22 mouse cellular contexts compared by ENCODE assay signal in genomic region chr16:57132326-57132725, GRCm38 (mm10). TPM values are rescaled to one million over a fixed set of nuclear protein-coding genes. Genes with fewer than 3 reads are reported as not detected.
A peak's percentile ranks its signal among the peaks of the same experiment; 100 is the strongest.
DNase-seq lines count a peak whose midpoint lies in the region; ATAC-seq and TF ChIP-seq lines count a peak whose summit lies in the region.
"Had no signal": no experiment of that assay in that cellular context is flagged by ENCODE, and none has a peak within 500 bp of the region (broad histone marks: within the 10 kb centered on the region; RNA-seq: fewer than 3 reads in every experiment).

No protein-coding gene starts in this region.

- H3K36me3 ChIP-seq in liver, adult 2 months (ENCODE audit: control insufficient read depth, insufficient read depth, low read length), result peaks cover 30% of the 10 kb centered on the region
- peaks cover 48% of the 10 kb centered on the region for H3K36me3 ChIP-seq in liver, embryonic 12.5 days

- no peak overlapping the region for H3K4me2 ChIP-seq in liver, embryonic 12.5 days
- H3K4me2 ChIP-seq: embryonic facial prominence, embryonic 12.5 days; forebrain, embryonic 12.5 days had no signal

- no peak for TF ChIP-seq POLR2A in liver, adult 2 months (IDR thresholded peaks at IDR 0.05; ENCODE audit: extremely low read depth, insufficient read depth, low read length)

- H3K9me3 ChIP-seq in liver, embryonic 12.5 days (replicated peaks), result no peaks in the 10 kb centered on the region
- H3K9me3 ChIP-seq: embryonic facial prominence, embryonic 10.5 days; embryonic facial prominence, embryonic 12.5 days; forebrain, embryonic 10.5 days; forebrain, embryonic 12.5 days had no signal

- H3K79me2 ChIP-seq in liver, adult 2 months (ENCODE audit: control insufficient read depth, insufficient read depth, low read length), result peaks cover 21% of the 10 kb centered on the region; the same call in 1 of the 2 replicates

- H3K4me1 ChIP-seq in liver, adult 2 months (ENCODE audit: control insufficient read depth, insufficient read depth, low read length), result peaks cover 29% of the 10 kb centered on the region
- peaks cover 18% of the 10 kb centered on the region for H3K4me1 ChIP-seq in liver, embryonic 12.5 days
- H3K4me1 ChIP-seq: embryonic facial prominence, embryonic 12.5 days had no signal

- 4% methylated on average over 1 of the region's 1 CpGs for WGBS in liver, adult 2 months
- WGBS in liver, embryonic 12.5 days (ENCODE audit: insufficient replicate concordance), result 38% methylated on average over 1 of the region's 1 CpGs

- no peak for ATAC-seq in liver, embryonic 12.5 days
- ATAC-seq in megakaryocyte, adult 5-6 weeks (ENCODE audit: poor library complexity, severe bottlenecking), result peak; percentile 85
- ATAC-seq: forebrain, embryonic 14.5 days; forebrain, embryonic 16.5 days had no signal

- no peak overlapping the region for H3K4me3 ChIP-seq in liver, adult 2 months (ENCODE audit: insufficient read depth, low read depth, low read length)
- H3K4me3 ChIP-seq in liver, embryonic 12.5 days, result no peak overlapping the region
- H3K4me3 ChIP-seq: embryonic facial prominence, embryonic 10.5 days; embryonic facial prominence, embryonic 12.5 days; forebrain, embryonic 10.5 days; forebrain, embryonic 12.5 days had no signal

- no peak for TF ChIP-seq CTCF in liver, adult 2 months (IDR thresholded peaks at IDR 0.05; ENCODE audit: low read depth, low read length)

- no peak overlapping the region for H3K9ac ChIP-seq in liver, adult 2 months (ENCODE audit: low read depth, low read length)
- H3K9ac ChIP-seq in liver, embryonic 12.5 days, result no peak overlapping the region
- H3K9ac ChIP-seq: embryonic facial prominence, embryonic 12.5 days; forebrain, embryonic 12.5 days had no signal

- H3K27ac ChIP-seq in liver, adult 2 months (replicated peaks; ENCODE audit: insufficient read depth, low read depth, low read length), result no peak overlapping the region
- H3K27ac ChIP-seq in liver, embryonic 12.5 days, result no peak overlapping the region
- H3K27ac ChIP-seq: embryonic facial prominence, embryonic 10.5 days; embryonic facial prominence, embryonic 12.5 days; forebrain, embryonic 10.5 days; forebrain, embryonic 12.5 days had no signal

- peak; percentile 57 for DNase-seq in liver, adult 2 months (ENCODE audit: extremely low read depth, low read depth, low spot score)
- peak; percentile 43 for DNase-seq in 416B (ENCODE audit: low read depth)
- DNase-seq in fat pad, adult 2 months (ENCODE audit: extremely low read depth, low read depth, low spot score), result peak; percentile 43
- DNase-seq in lung, adult 18-20 months, result no peak
- no peak for DNase-seq in natural killer cell, adult 2 months (ENCODE audit: low spot score in 2 of 2)
- no peak for DNase-seq in cerebellum, postnatal 4 days (ENCODE audit: low spot score in 2 of 2)
- DNase-seq: adrenal gland, adult 2 months; adrenal gland, postnatal 10 days; adrenal gland, postnatal 25 days; cerebellum, adult 11-12 months; cerebellum, adult 2 months; cerebellum, adult 9-10 months; cerebellum, postnatal 10 days; cerebellum, postnatal 25 days had no signal

- no peaks in the 10 kb centered on the region for H3K27me3 ChIP-seq in liver, adult 2 months (ENCODE audit: control insufficient read depth, insufficient read depth, low read length)
- no peaks in the 10 kb centered on the region for H3K27me3 ChIP-seq in liver, embryonic 12.5 days (replicated peaks)
- H3K27me3 ChIP-seq: embryonic facial prominence, embryonic 12.5 days; forebrain, embryonic 12.5 days had no signal

RNA-seq across cellular contexts. Expression of gene Tomm70a, which starts 10.8 kb away (rescaled TPM):
- total RNA-seq in liver, adult 2 months (2014; rRNA removed), result 50.0 and 62.0 TPM in 2 replicates
- polyA plus RNA-seq in liver, adult 2 months (2012; rRNA removed), result 14.2 and 17.0 TPM in 2 replicates
- polyA plus RNA-seq in liver, embryonic 12.5 days (2016; fragmentation: Nextera tagmentation; extraction: Ambion mirVana), result 50.7 and 51.2 TPM in 2 replicates
- total RNA-seq in megakaryocyte, adult 5-6 weeks (2015), result 32.9 and 33.7 TPM in 2 replicates
- total RNA-seq in megakaryocyte, adult 5-6 weeks (2017), result 27.1 and 32.0 TPM in 2 replicates

RNA-seq across cellular contexts. Expression of gene Nit2, which starts 34.8 kb away (rescaled TPM):
- 260 and 288 TPM in 2 replicates for total RNA-seq in liver, adult 2 months (2014; rRNA removed)
- polyA plus RNA-seq in liver, adult 2 months (2012; rRNA removed), result 172 and 195 TPM in 2 replicates
- polyA plus RNA-seq in liver, embryonic 12.5 days (2016; fragmentation: Nextera tagmentation; extraction: Ambion mirVana), result 42.5 and 42.6 TPM in 2 replicates
- total RNA-seq in megakaryocyte, adult 5-6 weeks (2015), result 17.1 and 17.6 TPM in 2 replicates
- 11.5 and 13.3 TPM in 2 replicates for total RNA-seq in megakaryocyte, adult 5-6 weeks (2017)

Comparison
In these comparisons a context has a peak if more than half of its experiments do, and no peak if none do; other contexts are left out.
1. DNase-seq: peak in liver, adult 2 months (single experiment), 416B (single experiment) and fat pad, adult 2 months (single experiment); none in lung, adult 18-20 months (0 of 2), natural killer cell, adult 2 months (0 of 2) and cerebellum, postnatal 4 days (0 of 2).
2. RNA of gene Nit2, which starts 34.8 kb away (total RNA-seq): 260 to 288 TPM in liver, adult 2 months; 11.5 to 17.6 TPM in megakaryocyte, adult 5-6 weeks; every median in the first group is over 10 times any median in the second.